Mouse (Mus musculus): ENCODE measurements around the gene Defb43.

Gene Defb43

GRCm38 (mm10) chr14:63066630-63067310 lies 55.2 kb downstream of the Defb43 start:
- peak in 1 of 2 experiments; percentile 56 for DNase-seq (ENCODE audit: low spot score in 2 of 2)

Measured in frontal cortex, postnatal 14 days (tissue).